Comparison of ENCODE assay signal across 8 mouse cellular contexts in the genomic region with DNA sequence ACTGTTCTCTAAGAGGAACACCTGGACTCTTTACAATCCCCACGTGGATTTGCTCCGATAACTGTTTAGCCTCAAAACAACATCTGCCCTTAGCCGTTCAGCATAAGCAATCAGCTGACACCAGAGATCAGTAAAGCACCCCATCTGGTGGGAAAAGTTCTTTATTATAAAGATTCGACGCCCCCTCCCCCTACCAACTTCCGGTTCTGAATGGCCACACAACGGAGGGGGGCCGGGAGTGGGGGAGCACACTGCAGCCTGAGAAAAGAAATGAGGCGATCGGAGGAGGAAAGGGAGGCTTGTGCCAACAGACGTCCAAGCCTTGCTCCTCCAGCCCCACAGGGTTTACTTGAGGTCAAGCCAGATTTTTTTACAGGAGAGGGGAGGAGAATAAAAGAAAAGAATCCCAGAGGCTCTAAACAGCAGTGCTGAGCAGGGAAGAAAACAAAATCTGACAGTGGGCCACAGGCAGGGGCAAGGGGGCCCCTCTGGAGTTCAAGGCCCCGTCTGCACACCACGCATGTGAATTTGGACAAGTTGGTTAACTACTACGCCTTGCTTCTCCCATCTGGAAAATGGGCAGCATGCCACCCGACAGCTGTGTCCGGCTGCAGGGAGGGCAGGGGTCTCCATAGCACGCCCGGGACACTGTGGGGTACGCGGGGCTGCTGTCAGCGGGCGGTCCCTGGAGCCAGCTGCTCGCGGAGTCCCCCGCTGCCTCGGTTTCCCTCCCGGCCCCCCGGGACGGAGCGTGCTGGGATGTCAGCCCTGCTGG. TPM values are rescaled to one million over a fixed set of nuclear protein-coding genes. Genes with fewer than 3 reads are reported as not detected.
DNase-seq lines count a peak whose midpoint lies in the region; ATAC-seq and TF ChIP-seq lines count a peak whose summit lies in the region.

No protein-coding gene starts in this region.

- WGBS in hindbrain, postnatal 0 days, result 3% methylated on average over 30 of the region's 30 CpGs
- 2% methylated on average over 29 of the region's 30 CpGs for WGBS in limb, embryonic 11.5 days

- H3K36me3 ChIP-seq in hindbrain, postnatal 0 days (ENCODE audit: insufficient read depth, low read length), result 0 out of 2 replicates have a peak, but pooled peaks cover 4% of the 10 kb centered on the region
- H3K36me3 ChIP-seq in limb, embryonic 11.5 days (ENCODE audit: control insufficient read depth, insufficient read depth, low read length), result no peaks in the 10 kb centered on the region

- DNase-seq in frontal cortex, postnatal 25 days (ENCODE audit: low spot score in 2 of 2), result no peak
- peak; percentile 79 for DNase-seq in cerebellum, adult 9-11 months
- peak; percentile 69 for DNase-seq in gastrocnemius, postnatal 10 days
- peak; percentile 81 for DNase-seq in hindbrain, postnatal 0 days (ENCODE audit: low spot score)
- DNase-seq in limb, embryonic 11.5 days (ENCODE audit: low spot score), result peak; percentile 45
- peak; percentile 47 for DNase-seq in mesoderm, embryonic 11.5 days (ENCODE audit: low read depth, low spot score)
- peak; percentile 59 for DNase-seq in skeletal muscle tissue, adult 2 months (ENCODE audit: low read depth, low spot score)

- H3K9ac ChIP-seq in hindbrain, postnatal 0 days (replicated peaks; ENCODE audit: low read length), result peak overlapping the region; percentile 88
- peak overlapping the region; percentile 88 for H3K9ac ChIP-seq in limb, embryonic 11.5 days (ENCODE audit: low read length)

- ATAC-seq in frontal cortex, adult (ENCODE audit: low TSS enrichment), result peak; percentile 17
- peak; percentile 83 for ATAC-seq in hindbrain, postnatal 0 days
- peak; percentile 71 for ATAC-seq in limb, embryonic 11.5 days (ENCODE audit: insufficient number of reproducible peaks, low FRiP score, low TSS enrichment, low read depth)

- no peaks in the 10 kb centered on the region for H3K27me3 ChIP-seq in hindbrain, postnatal 0 days (ENCODE audit: insufficient read depth, low read length)
- no peaks in the 10 kb centered on the region for H3K27me3 ChIP-seq in limb, embryonic 11.5 days (ENCODE audit: control insufficient read depth, insufficient read depth, low read length)

- TF ChIP-seq CTCF in hindbrain, postnatal 0 days (IDR thresholded peaks at IDR 0.05; ENCODE audit: low read depth), result no peak; the same call in 1 of the 2 replicates

- H3K4me3 ChIP-seq in hindbrain, postnatal 0 days (ENCODE audit: low read length), result peak overlapping the region; percentile 84
- H3K4me3 ChIP-seq in limb, embryonic 11.5 days (ENCODE audit: low read depth, low read length), result peak overlapping the region; percentile 95

- peak overlapping the region; percentile 97 for H3K4me2 ChIP-seq in hindbrain, postnatal 0 days (ENCODE audit: low read depth, low read length)
- H3K4me2 ChIP-seq in limb, embryonic 11.5 days (ENCODE audit: low read depth, severe bottlenecking), result peak overlapping the region; percentile 75

- H3K4me1 ChIP-seq in hindbrain, postnatal 0 days (ENCODE audit: insufficient read depth, low read length), result 0 out of 2 replicates have a peak, but pooled peaks cover 3% of the 10 kb centered on the region
- H3K4me1 ChIP-seq in limb, embryonic 11.5 days (ENCODE audit: control insufficient read depth, insufficient read depth, low read length), result peaks cover 5% of the 10 kb centered on the region; the same call in 1 of the 2 replicates

- peak overlapping the region; percentile 91 for H3K27ac ChIP-seq in hindbrain, postnatal 0 days
- H3K27ac ChIP-seq in limb, embryonic 11.5 days (replicated peaks; ENCODE audit: low read depth, low read length), result no peak overlapping the region

- H3K9me3 ChIP-seq in hindbrain, postnatal 0 days (ENCODE audit: low read length), result no peaks in the 10 kb centered on the region
- H3K9me3 ChIP-seq in limb, embryonic 11.5 days (ENCODE audit: control insufficient read depth, low read length), result no peaks in the 10 kb centered on the region

RNA-seq across cellular contexts. Expression of a gene that starts 28.4 kb away (rescaled TPM):
- total RNA-seq in gastrocnemius, postnatal 10 days (2021), result 100 to 1,000 TPM; 110 to 114 TPM
- total RNA-seq in hindbrain, postnatal 0 days (2014; rRNA removed), result 84.2 and 85.1 TPM in 2 replicates
- 20.7 and 20.9 TPM in 2 replicates for polyA plus RNA-seq in hindbrain, postnatal 0 days (2015; fragmentation: Nextera tagmentation; extraction: Ambion mirVana)
- 14.4 and 15.9 TPM in 2 replicates for polyA plus RNA-seq in limb, embryonic 11.5 days (2014; fragmentation: Nextera tagmentation; extraction: Ambion mirVana)

Comparison
In these comparisons a context has a peak if more than half of its experiments do, and no peak if none do; other contexts are left out.
1. ATAC-seq: peak in every context shown above with its lines; median percentile 83 in hindbrain, postnatal 0 days; 71 in limb, embryonic 11.5 days; 17 in frontal cortex, adult.
2. DNase-seq: peak in cerebellum, adult 9-11 months (single experiment), gastrocnemius, postnatal 10 days (single experiment), hindbrain, postnatal 0 days (single experiment), limb, embryonic 11.5 days (single experiment), mesoderm, embryonic 11.5 days (single experiment) and skeletal muscle tissue, adult 2 months (single experiment); none in frontal cortex, postnatal 25 days (0 of 2).